Mouse (Mus musculus): Measurements from ENCODE around the gene Tex33.
"Not testable (repeated sequence)": the region's sequence is repeated elsewhere in the genome, so short reads cannot be mapped to it uniquely, and the experiment has no call there.

The Tex33 gene

DNA sequence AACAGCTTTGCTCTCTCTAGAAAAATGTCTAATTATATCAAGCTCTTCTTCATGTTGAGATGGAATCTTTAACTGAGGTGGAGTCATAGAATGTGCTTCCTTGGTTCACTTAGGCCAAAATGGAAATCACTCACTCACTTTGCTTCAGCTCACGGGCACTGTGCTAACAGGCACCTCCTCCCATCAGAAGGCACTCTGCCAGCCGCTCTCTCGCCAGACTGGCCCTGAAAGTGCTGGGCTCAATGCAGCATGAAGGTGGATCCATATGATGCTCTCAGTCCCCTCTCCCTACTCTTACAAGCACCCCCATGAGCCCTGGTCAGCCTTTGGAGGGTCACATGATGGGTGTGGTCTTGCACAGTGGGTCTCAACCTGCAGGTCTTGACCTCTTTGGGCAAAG is 21.5 kb downstream of the Tex33 start:
- DNase-seq (ENCODE audit: low read depth, low spot score), result no peak

DNA sequence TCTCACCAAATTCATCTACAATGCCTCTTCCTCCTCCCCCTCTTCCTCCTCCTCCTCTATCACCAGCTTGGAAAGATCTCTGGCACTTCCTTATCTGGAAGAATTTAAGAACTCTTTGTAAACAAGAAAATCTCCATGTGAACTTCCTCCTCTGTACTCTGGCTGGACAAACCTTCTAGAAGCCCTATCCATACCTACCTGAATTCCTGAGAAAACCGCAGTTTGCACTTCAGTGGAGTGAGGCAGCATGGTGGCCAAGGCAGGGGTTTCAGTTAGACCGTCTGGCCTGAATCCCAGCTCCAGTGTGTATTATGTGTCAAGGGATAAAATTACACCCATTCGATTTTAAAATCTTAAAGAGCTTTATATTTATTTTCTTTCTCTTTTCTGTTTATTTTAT is 22.9 kb downstream of the Tex33 start:
- no peak for DNase-seq (ENCODE audit: low read depth, low spot score)

DNA sequence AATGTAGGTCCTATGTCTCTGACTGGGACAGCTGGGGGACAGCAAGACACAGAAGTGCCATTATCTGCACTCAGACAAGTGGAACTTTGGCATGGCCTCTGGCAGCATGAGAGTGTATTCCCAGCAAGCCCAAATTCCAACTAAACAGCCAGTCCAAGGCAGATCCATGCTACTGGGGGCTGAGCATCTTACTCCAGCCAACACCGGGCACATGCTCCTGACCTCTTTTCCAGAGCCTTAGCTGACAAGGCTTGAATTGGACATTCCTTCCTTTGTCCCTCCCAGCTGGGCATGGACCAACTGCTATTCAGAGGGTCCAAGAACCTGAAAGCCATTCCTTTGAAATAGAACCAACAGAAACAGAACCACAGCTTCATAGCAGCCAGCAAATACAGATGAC is 26.1 kb downstream of the Tex33 start:
- no peak for DNase-seq (ENCODE audit: low read depth, low spot score)

DNA sequence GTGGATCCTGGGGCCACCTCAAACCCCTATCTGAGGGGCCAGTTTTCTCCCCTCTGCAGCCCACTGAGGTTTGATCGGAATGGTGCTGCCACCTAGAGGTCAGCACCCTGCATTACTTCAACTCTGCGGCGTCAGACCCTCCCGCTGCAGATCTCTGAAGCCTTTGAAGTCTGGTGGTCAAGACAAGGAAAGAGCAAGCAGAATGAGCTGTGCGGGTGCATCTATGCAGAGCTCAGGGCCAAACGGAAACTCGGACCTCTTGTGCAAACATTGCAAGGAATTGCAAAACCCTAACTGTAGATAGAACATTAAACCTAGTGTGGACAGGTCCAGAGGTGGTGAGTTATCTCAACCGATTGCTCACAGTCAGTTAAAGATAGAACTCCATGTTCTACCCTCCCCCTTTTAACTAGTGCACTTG is 26.8 kb downstream of the Tex33 start:
- DNase-seq (ENCODE audit: low read depth, low spot score), result peak; percentile 69

DNA sequence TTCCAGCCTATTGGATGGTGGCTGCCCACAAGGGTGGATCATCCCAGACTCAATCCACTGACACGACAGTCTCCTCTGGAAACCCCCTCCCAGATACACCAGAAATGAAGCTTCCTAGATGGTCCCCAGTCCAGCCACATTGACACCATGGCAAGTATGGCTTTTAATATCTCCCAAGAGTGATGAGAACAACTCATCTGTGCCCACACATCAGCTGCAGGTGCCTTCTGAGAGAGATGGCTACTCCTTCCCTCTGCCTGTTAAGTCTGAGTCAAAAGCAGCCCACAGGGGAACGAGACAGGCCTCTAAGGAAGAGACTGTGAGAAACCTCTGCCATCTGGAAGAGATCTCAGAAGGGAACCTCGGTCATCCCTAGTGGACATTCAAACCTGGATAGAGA is 27.9 kb downstream of the Tex33 start:
- no peak for DNase-seq (ENCODE audit: low read depth, low spot score)

DNA sequence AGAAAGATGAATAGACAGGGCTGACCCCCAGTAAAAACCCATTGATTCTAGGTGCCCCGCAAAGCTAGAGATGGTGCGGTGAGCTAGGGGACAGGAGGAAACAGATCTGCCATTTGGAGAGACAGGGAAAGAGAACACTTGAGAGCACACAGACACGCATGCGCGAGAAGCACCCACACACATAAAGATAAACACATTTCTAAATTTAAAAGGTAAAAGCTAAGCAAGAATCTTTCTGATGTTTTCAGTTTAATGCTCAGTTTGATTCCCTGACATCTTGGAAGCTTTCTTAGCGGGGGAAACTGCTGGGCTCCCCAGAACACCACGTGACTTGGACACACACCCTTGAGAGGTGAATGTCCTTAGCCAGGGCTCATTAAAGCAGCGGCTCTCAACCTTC is 28.8 kb downstream of the Tex33 start:
- no peak for DNase-seq (ENCODE audit: low read depth, low spot score)

DNA sequence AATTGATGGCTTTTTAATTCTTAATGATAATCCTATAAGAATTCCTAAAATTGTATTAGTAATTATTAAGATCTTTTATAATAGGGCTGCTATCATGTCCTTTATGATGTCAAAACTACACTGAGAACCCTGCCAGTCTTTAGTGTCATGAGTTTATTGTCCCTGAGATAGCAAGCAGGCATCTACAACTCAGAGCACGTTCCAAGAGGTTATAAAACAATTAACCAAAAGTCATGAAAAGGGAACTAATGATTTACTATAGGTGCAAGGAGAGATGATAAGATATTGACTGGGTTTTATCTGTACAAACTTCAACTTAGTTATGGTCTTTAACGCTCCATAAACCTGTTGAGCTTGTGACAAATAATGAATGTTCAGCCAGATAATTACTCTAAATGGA is 29.8 kb downstream of the Tex33 start:
- DNase-seq (ENCODE audit: low read depth, low spot score), result no peak

DNA sequence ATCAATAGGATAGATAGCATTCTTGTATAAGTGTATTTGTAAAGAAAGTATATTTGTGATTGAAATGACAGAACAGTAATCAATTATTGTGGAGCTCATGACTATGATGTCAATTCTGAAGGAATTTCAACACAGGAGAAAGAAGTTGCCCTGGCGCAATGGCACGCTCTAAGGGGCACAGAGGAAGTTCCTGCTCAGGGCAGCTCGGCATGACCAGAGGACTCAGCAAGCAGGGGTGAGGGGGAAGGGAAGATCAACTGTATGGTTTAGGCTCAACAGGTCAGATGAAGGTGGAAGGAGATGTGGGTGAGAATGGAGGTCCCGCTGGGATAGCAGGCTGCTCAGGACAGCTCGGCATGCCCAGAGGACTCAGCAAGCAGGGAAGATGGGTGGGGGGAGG is 40.2 kb downstream of the Tex33 start:
- no peak for DNase-seq (ENCODE audit: low read depth, low spot score)

DNA sequence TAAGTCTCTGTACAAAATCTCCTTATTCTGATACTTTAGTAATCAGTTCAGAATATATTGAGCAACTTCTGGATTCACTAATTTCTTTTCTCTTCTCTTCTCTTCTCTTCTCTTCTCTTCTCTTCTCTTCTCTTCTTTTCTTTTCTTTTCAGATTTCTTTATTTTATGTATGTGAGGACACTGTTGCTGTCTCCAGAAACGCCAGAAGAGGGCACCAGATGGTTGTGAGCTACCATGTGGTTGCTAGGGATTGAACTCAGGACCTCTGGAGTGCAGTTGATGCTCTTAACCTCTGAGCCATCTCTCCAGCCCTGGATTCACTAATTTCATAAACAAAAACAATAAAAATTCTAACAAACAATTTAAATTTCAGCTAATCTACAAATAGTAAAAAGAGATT is 40.8 kb downstream of the Tex33 start:
- peak; percentile 75 for DNase-seq (ENCODE audit: low read depth, low spot score)

DNA sequence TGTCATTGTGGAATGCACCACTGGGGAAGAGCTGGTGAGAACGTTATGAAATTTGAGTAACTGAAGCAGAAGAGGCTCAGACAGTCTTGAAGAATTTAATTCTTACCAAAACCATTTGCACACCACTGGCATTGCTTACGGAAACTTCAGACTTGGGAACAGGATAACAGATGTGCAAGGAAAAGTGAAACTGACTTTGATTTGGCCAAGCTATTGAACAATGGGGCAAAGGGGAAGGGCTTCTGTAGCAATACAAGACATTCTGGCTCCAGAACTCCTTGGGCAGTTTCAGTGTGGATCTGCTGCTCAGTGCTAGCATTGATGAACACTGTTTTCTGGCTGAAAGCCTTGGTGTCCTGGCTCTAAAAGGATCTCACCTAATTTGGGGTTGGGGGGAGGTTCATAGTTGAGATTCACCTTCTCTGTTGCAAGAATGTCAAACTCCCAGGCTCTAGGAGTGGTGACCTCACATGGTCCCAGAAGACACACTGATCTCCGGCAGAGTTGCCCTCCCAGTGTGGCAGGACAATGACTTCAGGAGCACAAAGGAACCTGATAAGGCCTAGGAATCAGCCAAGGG is 44.0 kb downstream of the Tex33 start:
- DNase-seq (ENCODE audit: low read depth, low spot score), result no peak

DNA sequence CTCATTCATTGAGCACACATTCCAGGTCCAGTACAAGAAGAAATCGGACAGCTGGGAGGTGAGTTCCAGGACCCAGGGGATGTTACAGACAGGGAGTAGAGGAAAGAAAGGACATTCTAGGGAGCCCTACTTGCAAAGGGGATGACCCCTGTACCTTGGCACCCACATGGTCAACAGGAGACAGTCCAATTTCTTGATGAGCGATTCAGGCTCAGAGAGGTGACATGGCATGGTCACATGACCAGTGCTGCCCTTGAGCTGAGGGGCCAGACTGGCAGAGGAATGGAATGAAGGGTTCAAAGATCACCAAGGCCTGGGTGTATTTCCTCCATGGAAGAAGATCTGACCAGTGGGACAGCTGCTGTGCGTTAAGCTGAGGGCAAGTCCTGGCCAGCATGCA is 51.1 kb downstream of the Tex33 start:
- DNase-seq (ENCODE audit: low read depth, low spot score), result no peak

DNA sequence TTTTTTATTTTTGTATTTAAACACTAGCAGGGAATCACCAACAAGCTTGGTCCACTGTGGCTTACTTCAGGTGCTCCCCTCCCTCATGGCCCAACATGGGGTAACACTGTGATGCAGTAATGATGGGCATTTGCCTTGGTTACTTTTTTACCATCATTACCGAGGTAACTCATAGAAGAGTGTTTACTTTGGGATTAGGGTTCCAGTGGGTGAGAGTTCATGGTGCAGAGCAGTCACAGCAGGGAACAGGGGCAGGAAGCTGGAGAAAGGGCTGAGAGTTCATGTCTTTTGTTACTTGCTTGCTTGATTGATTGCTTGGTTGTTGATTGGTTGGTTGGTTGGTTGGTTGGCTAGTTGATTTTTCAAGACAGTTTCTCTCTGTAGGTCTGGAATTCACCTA is 52.0 kb downstream of the Tex33 start:
- no peak for DNase-seq (ENCODE audit: low read depth, low spot score)

DNA sequence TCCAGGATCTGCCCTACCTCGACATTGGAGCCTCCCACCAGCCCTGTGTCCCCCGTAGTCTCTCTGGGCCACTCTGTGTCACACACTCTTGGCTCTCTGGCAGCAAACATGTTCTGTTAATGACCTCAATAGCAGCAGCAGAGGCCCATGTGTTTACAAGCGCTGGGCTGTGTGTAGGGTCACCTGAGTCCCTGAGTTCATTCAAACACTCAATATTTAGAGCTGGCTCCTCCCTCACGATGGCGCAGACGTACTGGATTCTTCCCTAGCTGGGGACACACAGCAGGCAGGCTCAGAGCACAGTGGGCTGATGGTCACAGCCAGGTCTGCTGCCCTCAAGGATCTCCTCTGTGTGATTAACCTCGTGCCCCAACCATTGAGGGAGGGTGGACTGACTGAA is 54.8 kb downstream of the Tex33 start:
- not testable (repeated sequence) for DNase-seq (ENCODE audit: low read depth, low spot score)

DNA sequence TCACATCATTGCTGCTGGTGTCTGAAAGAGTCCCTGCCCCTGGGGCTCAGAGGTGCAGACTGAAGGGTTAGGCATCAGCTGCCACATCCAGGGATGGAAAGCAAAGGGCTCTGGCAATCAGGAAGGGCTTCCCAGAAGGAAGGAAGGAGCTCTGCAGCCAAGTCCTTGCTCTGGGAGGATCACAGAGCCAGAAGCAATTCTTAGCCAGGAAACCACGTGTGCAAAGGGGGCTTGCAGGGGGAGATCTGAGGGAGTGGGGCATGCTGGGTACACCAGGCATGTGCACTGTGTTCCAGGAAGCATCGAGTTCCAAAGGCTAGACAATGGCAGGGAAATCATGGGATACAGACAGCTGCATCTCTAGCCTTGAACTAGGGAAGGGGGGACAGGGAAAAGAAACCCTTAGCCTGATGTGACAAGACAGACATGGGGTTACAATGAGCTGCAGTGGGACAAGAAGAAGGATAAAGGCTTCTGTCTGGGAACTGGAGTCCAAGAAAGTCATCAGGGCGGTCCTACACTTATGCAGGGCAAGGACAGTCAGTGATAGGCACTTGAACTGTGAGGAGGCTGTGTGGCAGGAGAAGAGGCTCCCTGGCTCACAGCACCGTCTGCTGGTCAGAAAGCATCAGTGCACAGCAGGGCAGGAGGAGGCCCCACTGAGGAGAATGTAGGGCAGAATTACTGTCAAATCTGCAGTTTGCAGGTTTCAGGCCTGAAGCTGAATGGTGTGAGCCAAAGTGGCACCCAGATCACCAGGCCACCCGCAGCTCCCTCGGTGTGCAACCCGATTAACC is 55.9 kb downstream of the Tex33 start:
- DNase-seq (ENCODE audit: low read depth, low spot score), result peak; percentile 67

DNA sequence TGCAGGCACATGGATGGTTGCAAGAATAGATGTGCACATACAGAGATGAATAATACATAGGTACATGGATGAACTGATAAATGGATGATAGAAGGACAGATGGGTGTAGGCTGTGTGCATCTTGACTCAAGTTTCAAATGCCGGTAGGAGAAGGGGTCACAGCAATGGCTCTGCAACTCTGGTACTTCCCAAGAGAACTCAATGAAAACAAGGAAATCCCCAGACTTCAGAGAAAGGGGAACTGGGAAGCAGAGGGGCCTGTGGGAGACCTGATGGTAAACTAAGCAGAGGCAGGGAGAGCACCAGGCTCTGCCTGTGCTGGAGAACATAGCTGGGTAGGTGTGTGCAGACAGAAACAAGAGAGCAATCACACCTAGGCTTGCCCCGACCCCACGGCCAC is 61.3 kb downstream of the Tex33 start:
- no peak for DNase-seq (ENCODE audit: low read depth, low spot score)

DNA sequence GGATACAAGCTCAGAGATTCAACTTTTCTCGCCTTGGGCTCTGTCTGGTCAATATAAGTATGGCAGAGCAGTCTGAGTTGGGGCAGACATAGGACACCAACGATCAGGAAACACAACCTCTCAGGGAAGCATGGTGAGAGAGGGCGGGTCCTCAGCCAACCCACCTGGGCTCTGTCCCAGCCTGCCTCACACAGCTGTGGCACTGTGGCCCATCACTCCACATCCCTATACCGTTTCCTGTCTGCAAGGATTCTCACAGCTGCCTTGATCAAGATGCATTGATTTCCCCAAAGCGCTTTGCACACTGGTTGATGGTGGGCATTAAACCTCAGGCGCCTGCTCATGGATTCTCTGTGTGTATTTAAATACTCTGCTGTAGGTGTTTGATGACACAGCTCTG is 62.7 kb downstream of the Tex33 start:
- DNase-seq (ENCODE audit: low read depth, low spot score), result no peak

DNA sequence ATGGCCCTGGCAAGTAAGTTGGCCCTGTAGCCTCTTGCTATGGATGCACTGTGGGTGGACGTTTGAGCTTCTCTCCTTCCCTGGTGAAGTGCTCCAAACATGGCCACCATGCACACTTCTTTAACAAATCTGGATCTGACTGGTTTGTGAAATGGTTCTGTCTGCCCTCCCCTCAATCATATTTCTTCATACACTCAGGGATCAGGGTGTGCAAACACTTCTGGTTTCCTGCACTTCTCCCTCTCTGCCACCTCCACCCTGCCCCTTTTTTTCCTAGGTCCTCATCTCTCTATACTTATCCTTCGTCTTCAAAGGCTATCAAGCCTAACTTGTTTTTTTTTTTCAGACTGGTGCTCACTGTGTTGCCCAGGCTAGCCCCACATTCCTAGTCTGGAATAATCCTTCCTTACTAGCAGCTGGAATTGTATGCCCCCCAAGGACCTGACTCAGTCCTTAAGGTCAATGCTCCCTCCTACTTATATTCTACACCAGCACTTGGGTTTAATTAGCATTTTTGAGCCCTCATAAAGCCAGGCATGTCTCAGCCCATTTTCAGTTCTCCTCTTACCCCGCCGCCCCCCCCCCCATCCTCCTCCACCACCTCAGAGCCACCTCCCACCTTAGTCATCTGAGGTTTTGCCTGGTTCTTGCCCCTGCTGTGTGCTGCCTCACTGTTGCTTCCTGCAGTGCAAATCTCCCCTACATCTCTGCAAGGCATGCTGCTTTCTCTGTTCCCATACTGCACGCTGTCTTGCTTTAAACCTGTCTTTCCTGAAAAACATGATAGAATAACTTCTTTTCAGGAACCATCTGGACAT is 64.0 kb downstream of the Tex33 start:
- DNase-seq (ENCODE audit: low read depth, low spot score), result no peak

DNA sequence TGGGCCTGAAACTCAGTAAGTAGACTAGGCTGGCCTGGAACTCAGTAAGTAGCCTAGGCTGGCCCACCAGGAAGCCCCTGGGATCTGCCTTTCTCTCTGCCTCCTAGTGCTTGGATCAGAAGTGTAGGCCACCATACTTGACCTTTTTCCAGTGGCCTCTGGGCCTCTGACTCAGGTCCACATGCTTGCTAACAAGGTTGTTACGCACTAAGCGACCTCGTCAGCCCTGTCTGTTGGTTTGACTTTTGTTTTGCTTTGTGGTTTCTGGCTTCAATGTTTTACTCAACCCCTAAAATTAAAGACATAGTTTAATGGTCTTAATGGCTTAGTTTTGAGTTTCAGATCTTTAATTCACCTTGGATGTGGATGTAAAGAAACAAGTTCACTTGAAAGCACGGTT is 65.0 kb downstream of the Tex33 start:
- DNase-seq (ENCODE audit: low read depth, low spot score), result no peak

DNA sequence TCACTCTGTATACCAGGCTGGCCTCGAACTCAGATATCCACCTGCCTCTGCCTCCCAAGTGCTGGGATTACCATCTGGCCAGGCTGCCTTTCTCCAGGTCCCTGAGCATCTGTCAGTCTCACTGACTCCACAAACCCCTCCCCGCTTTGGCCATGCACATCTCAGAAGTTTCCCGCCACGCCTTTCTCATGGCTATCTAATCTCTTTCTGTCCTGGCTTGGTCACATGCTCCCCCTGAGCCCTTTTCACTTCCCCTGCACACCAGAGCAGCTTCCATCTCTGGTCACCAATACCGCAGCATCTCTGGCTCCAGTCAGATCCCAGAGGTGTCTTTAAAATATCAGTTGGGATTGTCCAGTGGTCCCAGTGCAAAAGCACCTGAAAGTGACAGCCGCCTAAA is 65.7 kb downstream of the Tex33 start:
- not testable (repeated sequence) for DNase-seq (ENCODE audit: low read depth, low spot score)

DNA sequence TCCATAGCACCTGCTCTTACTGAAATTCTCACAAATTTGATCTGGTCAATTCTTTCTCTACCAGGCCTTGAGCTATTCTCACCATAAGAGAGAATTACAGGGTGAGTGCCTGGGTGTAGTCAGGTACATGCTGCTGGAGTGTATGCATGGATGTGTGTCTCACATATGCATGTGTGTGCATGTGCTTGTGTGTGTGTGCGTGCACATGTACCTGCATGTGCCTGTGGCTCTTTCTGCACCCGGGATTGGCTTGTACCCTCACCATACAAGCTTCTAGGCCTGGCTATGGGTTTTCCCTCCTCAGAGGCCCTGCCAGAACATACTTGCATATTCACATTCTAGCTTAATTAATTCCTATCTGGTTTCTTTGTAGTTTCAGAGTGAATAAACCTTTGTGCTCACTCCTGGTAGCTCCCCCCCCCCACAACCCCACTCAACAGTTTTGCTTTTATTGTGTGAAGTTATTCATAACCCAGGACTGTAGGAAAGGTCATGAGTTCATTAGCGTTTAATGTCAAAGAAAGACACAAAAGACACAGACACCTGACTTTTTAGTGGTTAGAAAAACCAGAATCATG is 67.1 kb downstream of the Tex33 start:
- no peak for DNase-seq (ENCODE audit: low read depth, low spot score)
